Mouse (Mus musculus) erythroblast, embryonic 14.5 days (primary cell): ENCODE data around the gene Gzmg.

Source experiments
- GATA1 ChIP-seq: IDR thresholded peaks from 2 replicates; pipeline ENCODE4 v1.6.1; 2012; ENCODE audit warnings: low read length, inconsistent platforms, mixed read lengths
- TAL1 ChIP-seq: IDR thresholded peaks from 3 replicates; pipeline ENCODE4 v1.6.1; 2012; ENCODE audit warnings: low read length, inconsistent platforms, mixed read lengths

DNA sequence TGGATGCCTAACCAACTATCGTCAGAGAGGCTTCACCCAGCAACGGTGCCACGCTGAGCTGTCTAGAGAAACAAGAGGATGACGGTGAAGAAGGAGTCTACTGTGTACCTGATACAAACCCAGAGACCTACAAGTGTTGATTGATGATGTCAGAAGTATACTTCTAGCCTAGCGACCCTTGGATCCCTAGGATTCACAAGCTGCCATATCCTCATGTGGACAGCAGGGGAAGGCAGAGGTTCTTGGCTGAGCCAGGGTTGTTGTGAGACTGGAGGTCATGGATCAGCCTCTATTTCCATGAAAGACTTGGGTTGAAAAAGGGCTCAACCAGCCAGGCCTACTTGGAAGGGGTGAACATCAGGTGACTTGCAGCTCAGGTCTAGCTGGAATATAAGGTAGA, 13.4 kb upstream of the Gzmg start:
- TF ChIP-seq GATA1 (no peak), TAL1 (no peak)
